In genomic region chr14:82101643-82102042, GRCm38 (mm10) we compare ENCODE assay signal across 35 mouse cellular contexts.
"Had no signal": no experiment of that assay in that cellular context is flagged by ENCODE, and none has a peak within 500 bp of the region (broad histone marks: within the 10 kb centered on the region; RNA-seq: fewer than 3 reads in every experiment).

No protein-coding gene starts in this region.

- H3K27me3 ChIP-seq: heart, embryonic 12.5 days; heart, embryonic 13.5 days; heart, embryonic 15.5 days; hindbrain, embryonic 12.5 days; hindbrain, embryonic 13.5 days; hindbrain, embryonic 15.5 days; intestine, embryonic 15.5 days; kidney, embryonic 15.5 days had no signal

- H3K36me3 ChIP-seq: heart, embryonic 12.5 days; heart, embryonic 13.5 days; heart, embryonic 15.5 days; hindbrain, embryonic 10.5 days; hindbrain, embryonic 12.5 days; hindbrain, embryonic 13.5 days; hindbrain, embryonic 15.5 days; intestine, embryonic 15.5 days; kidney, embryonic 15.5 days had no signal

- H3K9ac ChIP-seq: heart, embryonic 12.5 days; heart, embryonic 13.5 days; heart, embryonic 15.5 days; hindbrain, embryonic 12.5 days; hindbrain, embryonic 13.5 days; hindbrain, embryonic 14.5 days; hindbrain, embryonic 15.5 days; intestine, embryonic 15.5 days; kidney, embryonic 15.5 days had no signal

- H3K4me3 ChIP-seq: heart, embryonic 12.5 days; heart, embryonic 13.5 days; heart, embryonic 15.5 days; hindbrain, embryonic 10.5 days; hindbrain, embryonic 12.5 days; hindbrain, embryonic 13.5 days; hindbrain, embryonic 15.5 days; intestine, embryonic 15.5 days; kidney, embryonic 15.5 days; layer of hippocampus, adult 2 months; left cerebral cortex, adult 2 months had no signal

- ATAC-seq: hindbrain, embryonic 16.5 days; hindbrain, postnatal 0 days; inflammation-experienced regulatory T-cells, adult 6 months; intestine, embryonic 15.5 days; intestine, embryonic 16.5 days; intestine, postnatal 0 days had no signal

- H3K4me1 ChIP-seq: heart, embryonic 12.5 days; heart, embryonic 13.5 days; heart, embryonic 15.5 days; hindbrain, embryonic 10.5 days; hindbrain, embryonic 12.5 days; hindbrain, embryonic 13.5 days; hindbrain, embryonic 15.5 days; intestine, embryonic 15.5 days; kidney, embryonic 15.5 days had no signal

- H3K4me2 ChIP-seq: heart, embryonic 11.5 days; heart, embryonic 12.5 days; heart, embryonic 13.5 days; heart, embryonic 15.5 days; hindbrain, embryonic 12.5 days; hindbrain, embryonic 13.5 days; hindbrain, embryonic 14.5 days; hindbrain, embryonic 15.5 days; intestine, embryonic 15.5 days; kidney, embryonic 15.5 days had no signal

- H3K27ac ChIP-seq: heart, embryonic 13.5 days; heart, embryonic 15.5 days; hindbrain, embryonic 10.5 days; hindbrain, embryonic 12.5 days; hindbrain, embryonic 13.5 days; hindbrain, embryonic 14.5 days; hindbrain, embryonic 15.5 days; hindbrain, postnatal 0 days; intestine, embryonic 15.5 days; kidney, embryonic 15.5 days; kidney, postnatal 0 days; layer of hippocampus, adult 2 months; left cerebral cortex, adult 2 months had no signal

- H3K9me3 ChIP-seq: heart, embryonic 12.5 days; heart, embryonic 13.5 days; heart, embryonic 15.5 days; hindbrain, embryonic 10.5 days; hindbrain, embryonic 12.5 days; hindbrain, embryonic 13.5 days; hindbrain, embryonic 15.5 days; intestine, embryonic 15.5 days; kidney, embryonic 15.5 days had no signal

- DNase-seq: heart, postnatal 10 days; heart, postnatal 14 days; heart, postnatal 36 days; heart, postnatal 4 days; kidney, adult 11 months; kidney, adult 18-20 months; kidney, adult 2 months; kidney, adult 8-10 months; kidney, adult 9 months; kidney, postnatal 10 days; kidney, postnatal 14 days; kidney, postnatal 25 days; kidney, postnatal 36 days; kidney, postnatal 4 days; layer of hippocampus, adult 9-11 months; layer of hippocampus, postnatal 36 days had no signal
